Comparison of ENCODE assay signal across 8 mouse cellular contexts in the genomic region with DNA sequence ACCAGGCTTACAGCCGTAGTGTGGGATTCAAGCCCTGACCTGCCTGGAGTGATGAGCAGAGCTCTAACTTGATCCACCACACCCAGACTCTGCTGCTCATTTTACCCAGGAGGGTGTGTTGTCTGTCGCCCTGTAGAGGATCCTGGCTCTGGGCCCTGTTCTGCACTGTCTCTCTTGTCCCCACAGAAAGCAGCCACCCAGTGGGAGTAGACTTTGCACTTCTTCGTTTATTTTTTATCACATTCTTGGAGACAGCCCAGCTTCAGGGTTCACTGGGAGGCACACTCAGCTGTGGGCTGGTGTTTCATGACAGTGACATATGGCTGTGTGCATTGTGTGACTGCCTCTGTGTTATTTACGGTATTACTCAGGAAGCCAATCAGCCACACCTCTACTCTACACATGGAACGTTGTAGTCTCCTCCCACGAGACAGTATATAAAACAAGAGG. TPM values are rescaled to one million over a fixed set of nuclear protein-coding genes. Genes with fewer than 3 reads are reported as not detected.
DNase-seq lines count a peak whose midpoint lies in the region; ATAC-seq and TF ChIP-seq lines count a peak whose summit lies in the region.

No protein-coding gene starts in this region.

- no peak for TF ChIP-seq EP300 in liver, postnatal 0 days (IDR thresholded peaks at IDR 0.05; ENCODE audit: low read depth)

- intact Hi-C loops in heart, postnatal 14 days (cut with DNase I), result no loop called here

- peak overlapping the region; percentile 17; the same call in 1 of the 2 replicates for H3K27ac ChIP-seq in heart, embryonic 10.5 days
- no peak overlapping the region for H3K27ac ChIP-seq in embryonic facial prominence, embryonic 11.5 days (replicated peaks; ENCODE audit: low read depth, low read length)
- H3K27ac ChIP-seq in kidney, embryonic 15.5 days, result peak overlapping the region; percentile 78
- peak overlapping the region; percentile 74 for H3K27ac ChIP-seq in liver, postnatal 0 days (ENCODE audit: low read depth)

- no peak for TF ChIP-seq CTCF in liver, postnatal 0 days (IDR thresholded peaks at IDR 0.05; ENCODE audit: low read depth)

- ATAC-seq in embryonic facial prominence, embryonic 11.5 days (replicated peaks; ENCODE audit: insufficient number of reproducible peaks, low FRiP score, low TSS enrichment, low read depth), result peak; percentile 54; the same call in 1 of the 2 replicates
- peak; percentile 89 for ATAC-seq in kidney, embryonic 15.5 days (replicated peaks; ENCODE audit: low FRiP score)
- peak; percentile 40; the same call in 1 of the 2 replicates for ATAC-seq in liver, postnatal 0 days
- ATAC-seq in erythroblast, adult 5-6 weeks (replicated peaks; ENCODE audit: low FRiP score, poor library complexity, severe bottlenecking), result no peak
- ATAC-seq in activated CD4-positive, CD25-positive, alpha-beta regulatory T cell, adult 4 months, result no peak

- no peak for DNase-seq in heart, embryonic 10.5 days (ENCODE audit: low spot score)
- no peak for DNase-seq in heart, postnatal 14 days
- DNase-seq in embryonic facial prominence, embryonic 11.5 days (ENCODE audit: low spot score), result no peak
- no peak for DNase-seq in liver, postnatal 0 days
- peak; percentile 65 for DNase-seq in telencephalon, adult 2 months (ENCODE audit: low read depth, low spot score)

- H3K9ac ChIP-seq in embryonic facial prominence, embryonic 11.5 days (replicated peaks; ENCODE audit: low read length), result no peak overlapping the region
- no peak overlapping the region for H3K9ac ChIP-seq in kidney, embryonic 15.5 days
- H3K9ac ChIP-seq in liver, postnatal 0 days (replicated peaks), result no peak overlapping the region; the same call in 1 of the 2 replicates

- WGBS in heart, embryonic 10.5 days, result 23% methylated on average over 6 of the region's 6 CpGs
- 61% methylated on average over 6 of the region's 6 CpGs for WGBS in embryonic facial prominence, embryonic 11.5 days
- 19% methylated on average over 6 of the region's 6 CpGs for WGBS in kidney, embryonic 15.5 days
- WGBS in liver, postnatal 0 days (ENCODE audit: insufficient replicate concordance), result 22% methylated on average over 6 of the region's 6 CpGs

- no peaks in the 10 kb centered on the region for H3K36me3 ChIP-seq in heart, embryonic 10.5 days
- no peaks in the 10 kb centered on the region for H3K36me3 ChIP-seq in embryonic facial prominence, embryonic 11.5 days (replicated peaks; ENCODE audit: control insufficient read depth, insufficient read depth, low read depth, low read length)
- no peaks in the 10 kb centered on the region for H3K36me3 ChIP-seq in kidney, embryonic 15.5 days
- H3K36me3 ChIP-seq in liver, postnatal 0 days (replicated peaks; ENCODE audit: insufficient read depth, low read length), result no peaks in the 10 kb centered on the region; the same call in 1 of the 2 replicates

- no peaks in the 10 kb centered on the region for H3K27me3 ChIP-seq in heart, embryonic 10.5 days (ENCODE audit: insufficient read depth, poor library complexity, severe bottlenecking)
- no peaks in the 10 kb centered on the region for H3K27me3 ChIP-seq in embryonic facial prominence, embryonic 11.5 days (ENCODE audit: control insufficient read depth, insufficient read depth, low read length)
- H3K27me3 ChIP-seq in kidney, embryonic 15.5 days, result no peaks in the 10 kb centered on the region
- no peaks in the 10 kb centered on the region for H3K27me3 ChIP-seq in liver, postnatal 0 days (ENCODE audit: insufficient read depth, low read length)

- H3K4me1 ChIP-seq in heart, embryonic 10.5 days, result peaks cover 40% of the 10 kb centered on the region
- H3K4me1 ChIP-seq in embryonic facial prominence, embryonic 11.5 days (ENCODE audit: control insufficient read depth, insufficient read depth, low read length), result no peaks in the 10 kb centered on the region
- H3K4me1 ChIP-seq in kidney, embryonic 15.5 days, result peaks cover 31% of the 10 kb centered on the region
- peaks cover 17% of the 10 kb centered on the region for H3K4me1 ChIP-seq in liver, postnatal 0 days (ENCODE audit: insufficient read depth)

- H3K4me3 ChIP-seq in heart, embryonic 10.5 days, result 0 out of 2 replicates have a peak overlapping the region, but pooled peaks have one; percentile 10
- H3K4me3 ChIP-seq in embryonic facial prominence, embryonic 11.5 days (ENCODE audit: low read depth, low read length), result no peak overlapping the region
- no peak overlapping the region for H3K4me3 ChIP-seq in kidney, embryonic 15.5 days (replicated peaks)
- H3K4me3 ChIP-seq in liver, postnatal 0 days (ENCODE audit: low read depth, low read length), result no peak overlapping the region

- no peaks in the 10 kb centered on the region for H3K9me3 ChIP-seq in heart, embryonic 10.5 days
- H3K9me3 ChIP-seq in embryonic facial prominence, embryonic 11.5 days (replicated peaks; ENCODE audit: control insufficient read depth, low read length), result no peaks in the 10 kb centered on the region
- no peaks in the 10 kb centered on the region for H3K9me3 ChIP-seq in kidney, embryonic 15.5 days (replicated peaks)
- H3K9me3 ChIP-seq in liver, postnatal 0 days (ENCODE audit: low read length), result no peaks in the 10 kb centered on the region

- no peak overlapping the region for H3K4me2 ChIP-seq in embryonic facial prominence, embryonic 11.5 days (ENCODE audit: low read depth, low read length)
- H3K4me2 ChIP-seq in kidney, embryonic 15.5 days, result no peak overlapping the region
- H3K4me2 ChIP-seq in liver, postnatal 0 days (ENCODE audit: low read depth, low read length), result peak overlapping the region; percentile 13; the same call in 1 of the 2 replicates

RNA-seq across cellular contexts. Expression of gene Rab27a, which starts 23.6 kb away (rescaled TPM):
- 3.5 and 5.3 TPM in 2 replicates for polyA plus RNA-seq in heart, embryonic 10.5 days (2016; fragmentation: Nextera tagmentation; extraction: Ambion mirVana)
- total RNA-seq in heart, postnatal 14 days (2021), result 1 to 10 TPM; 5.6 to 6.7 TPM
- polyA plus RNA-seq in embryonic facial prominence, embryonic 11.5 days (2014; fragmentation: Nextera tagmentation; extraction: Ambion mirVana), result 2.4 and 2.5 TPM in 2 replicates
- 5.2 and 7.1 TPM in 2 replicates for polyA plus RNA-seq in kidney, embryonic 15.5 days (2015; fragmentation: Nextera tagmentation; extraction: Ambion mirVana)
- 5.7 and 7.0 TPM in 2 replicates for polyA plus RNA-seq in liver, postnatal 0 days (2015; fragmentation: Nextera tagmentation; extraction: Ambion mirVana)
- total RNA-seq in erythroblast, adult 5-6 weeks (2015; ENCODE audit: low replicate concordance), result 21.7 and 22.2 TPM in 2 replicates
- 27.3 and 28.9 TPM in 2 replicates for total RNA-seq in erythroblast, adult 5-6 weeks (2017; ENCODE audit: low replicate concordance)
- polyA plus RNA-seq in activated CD4-positive, CD25-positive, alpha-beta regulatory T cell, adult 4 months (2017; shearing (Covaris generic)), result 10 to 100 TPM; 33.8 to 42.7 TPM

RNA-seq across cellular contexts. Expression of gene Pigb, which starts 28.1 kb away (rescaled TPM):
- polyA plus RNA-seq in heart, embryonic 10.5 days (2016; fragmentation: Nextera tagmentation; extraction: Ambion mirVana), result 10.9 and 13.2 TPM in 2 replicates
- 1 to 10 TPM; 2.6 to 2.8 TPM for total RNA-seq in heart, postnatal 14 days (2021)
- polyA plus RNA-seq in embryonic facial prominence, embryonic 11.5 days (2014; fragmentation: Nextera tagmentation; extraction: Ambion mirVana), result 17.9 and 18.1 TPM in 2 replicates
- polyA plus RNA-seq in kidney, embryonic 15.5 days (2015; fragmentation: Nextera tagmentation; extraction: Ambion mirVana), result 16.2 and 16.3 TPM in 2 replicates
- polyA plus RNA-seq in liver, postnatal 0 days (2015; fragmentation: Nextera tagmentation; extraction: Ambion mirVana), result 2.9 and 3.1 TPM in 2 replicates
- total RNA-seq in erythroblast, adult 5-6 weeks (2015; ENCODE audit: low replicate concordance), result 4.0 and 4.6 TPM in 2 replicates
- total RNA-seq in erythroblast, adult 5-6 weeks (2017; ENCODE audit: low replicate concordance), result 3.1 and 4.0 TPM in 2 replicates
- polyA plus RNA-seq in activated CD4-positive, CD25-positive, alpha-beta regulatory T cell, adult 4 months (2017; shearing (Covaris generic)), result 10 to 100 TPM; 13.0 to 15.6 TPM

RNA-seq across cellular contexts. Expression of gene Khdc3, which starts 33.4 kb away (rescaled TPM):
- polyA plus RNA-seq in heart, embryonic 10.5 days (2016; fragmentation: Nextera tagmentation; extraction: Ambion mirVana), result not detected in 2 replicates
- under 1 TPM; 0.17 to 0.22 TPM for total RNA-seq in heart, postnatal 14 days (2021)
- polyA plus RNA-seq in embryonic facial prominence, embryonic 11.5 days (2014; fragmentation: Nextera tagmentation; extraction: Ambion mirVana), result 0.28 TPM in 1 of 2 replicates, not detected in the other
- 0.13 TPM in 1 of 2 replicates, not detected in the other for polyA plus RNA-seq in kidney, embryonic 15.5 days (2015; fragmentation: Nextera tagmentation; extraction: Ambion mirVana)
- 0.14 TPM in 1 of 2 replicates, not detected in the other for polyA plus RNA-seq in liver, postnatal 0 days (2015; fragmentation: Nextera tagmentation; extraction: Ambion mirVana)
- total RNA-seq in erythroblast, adult 5-6 weeks (2015; ENCODE audit: low replicate concordance), result not detected in 2 replicates
- not detected in 2 replicates for total RNA-seq in erythroblast, adult 5-6 weeks (2017; ENCODE audit: low replicate concordance)
- polyA plus RNA-seq in activated CD4-positive, CD25-positive, alpha-beta regulatory T cell, adult 4 months (2017; shearing (Covaris generic)), result under 1 TPM; 0.40 to 0.46 TPM

RNA-seq across cellular contexts. Expression of gene Gm20509, which starts 34.0 kb away (rescaled TPM):
- not detected in 2 replicates for polyA plus RNA-seq in heart, embryonic 10.5 days (2016; fragmentation: Nextera tagmentation; extraction: Ambion mirVana)
- not detected for total RNA-seq in heart, postnatal 14 days (2021)
- polyA plus RNA-seq in embryonic facial prominence, embryonic 11.5 days (2014; fragmentation: Nextera tagmentation; extraction: Ambion mirVana), result 0.24 TPM in 1 of 2 replicates, not detected in the other
- not detected in 2 replicates for polyA plus RNA-seq in kidney, embryonic 15.5 days (2015; fragmentation: Nextera tagmentation; extraction: Ambion mirVana)
- not detected in 2 replicates for polyA plus RNA-seq in liver, postnatal 0 days (2015; fragmentation: Nextera tagmentation; extraction: Ambion mirVana)
- total RNA-seq in erythroblast, adult 5-6 weeks (2015; ENCODE audit: low replicate concordance), result not detected in 2 replicates
- total RNA-seq in erythroblast, adult 5-6 weeks (2017; ENCODE audit: low replicate concordance), result not detected in 2 replicates
- not detected for polyA plus RNA-seq in activated CD4-positive, CD25-positive, alpha-beta regulatory T cell, adult 4 months (2017; shearing (Covaris generic))

RNA-seq across cellular contexts. Expression of gene Rsl24d1, which starts 45.0 kb away (rescaled TPM):
- 101 and 124 TPM in 2 replicates for polyA plus RNA-seq in heart, embryonic 10.5 days (2016; fragmentation: Nextera tagmentation; extraction: Ambion mirVana)
- total RNA-seq in heart, postnatal 14 days (2021), result 10 to 100 TPM; 48.5 to 56.0 TPM
- 183 and 193 TPM in 2 replicates for polyA plus RNA-seq in embryonic facial prominence, embryonic 11.5 days (2014; fragmentation: Nextera tagmentation; extraction: Ambion mirVana)
- 119 and 126 TPM in 2 replicates for polyA plus RNA-seq in kidney, embryonic 15.5 days (2015; fragmentation: Nextera tagmentation; extraction: Ambion mirVana)
- 39.0 and 41.4 TPM in 2 replicates for polyA plus RNA-seq in liver, postnatal 0 days (2015; fragmentation: Nextera tagmentation; extraction: Ambion mirVana)
- 18.3 and 26.1 TPM in 2 replicates for total RNA-seq in erythroblast, adult 5-6 weeks (2015; ENCODE audit: low replicate concordance)
- 13.4 and 34.7 TPM in 2 replicates for total RNA-seq in erythroblast, adult 5-6 weeks (2017; ENCODE audit: low replicate concordance)
- 10 to 100 TPM; 84.0 to 93.8 TPM for polyA plus RNA-seq in activated CD4-positive, CD25-positive, alpha-beta regulatory T cell, adult 4 months (2017; shearing (Covaris generic))

Comparison
In these comparisons a context has a peak if more than half of its experiments do, and no peak if none do; other contexts are left out.
1. ATAC-seq: peak in embryonic facial prominence, embryonic 11.5 days (single experiment), kidney, embryonic 15.5 days (single experiment) and liver, postnatal 0 days (single experiment); none in erythroblast, adult 5-6 weeks (single experiment) and activated CD4-positive, CD25-positive, alpha-beta regulatory T cell, adult 4 months (single experiment).